Mouse (Mus musculus) MEL (cell line): ENCODE data around the gene Cyth4. TPM values are rescaled to one million over a fixed set of nuclear protein-coding genes. Genes with fewer than 3 reads are reported as not detected.

ENCODE experiments used
- DNase-seq: peaks from one replicate; pipeline ENCODE4 v3.0.0; 2011; ENCODE audit warnings: low read depth, low spot score
- H3K27ac ChIP-seq: 2 replicates; pipeline ENCODE4 v1.5.1; 2012; ENCODE audit warnings: low read depth, mild to moderate bottlenecking, control low read depth, low read length, moderate library complexity; ENCODE audit not compliant: control insufficient read depth
- H3K27me3 ChIP-seq, 2 experiments: fragments of 150-350 bp in 1 of 2; sonication (generic) in 1 of 2; 2 replicates each; pipeline ENCODE4 v1.6.1; 2012; ENCODE audit warnings: low read length in 2 of 2, mild to moderate bottlenecking in 2 of 2, improper control_type of control experiment in 1 of 2, moderate library complexity in 1 of 2; ENCODE audit not compliant: insufficient read depth in 2 of 2, control insufficient read depth in 1 of 2
- H3K36me3 ChIP-seq, 2 experiments: 2 replicates each; pipeline ENCODE4 v1.6.1; 2012 to 2014; ENCODE audit warnings: low read length in 2 of 2, improper control_type of control experiment in 1 of 2, inconsistent platforms in 1 of 2, mild to moderate bottlenecking in 1 of 2; ENCODE audit not compliant: insufficient read depth in 2 of 2, control insufficient read depth in 1 of 2
- H3K4me1 ChIP-seq, 2 experiments: fragments of 150-350 bp in 1 of 2; sonication (generic) in 1 of 2; 2 replicates each; pipeline ENCODE4 v1.6.1; 2012; ENCODE audit warnings: low read length in 2 of 2, improper control_type of control experiment in 1 of 2, mild to moderate bottlenecking in 1 of 2; ENCODE audit not compliant: insufficient read depth in 2 of 2, control insufficient read depth in 1 of 2
- H3K4me3 ChIP-seq, 2 experiments: fragments of 150-350 bp in 1 of 2; sonication (generic) in 1 of 2; 2 replicates each; pipeline ENCODE4 v1.5.1; 2012; ENCODE audit warnings: low read depth in 2 of 2, low read length in 2 of 2, mild to moderate bottlenecking in 2 of 2, moderate library complexity in 2 of 2, control low read depth in 1 of 2, improper control_type of control experiment in 1 of 2; ENCODE audit not compliant: control insufficient read depth in 1 of 2, insufficient read depth in 1 of 2
- H3K79me2 ChIP-seq: 2 replicates; pipeline ENCODE4 v1.6.1; 2012; ENCODE audit warnings: mild to moderate bottlenecking, low read length, moderate library complexity; ENCODE audit not compliant: control insufficient read depth, poor library complexity, insufficient read depth
- H3K9ac ChIP-seq: 2 replicates; pipeline ENCODE4 v1.6.1; 2012; ENCODE audit warnings: low read depth, mild to moderate bottlenecking, control low read depth, low read length, moderate library complexity; ENCODE audit not compliant: control insufficient read depth, poor library complexity, severe bottlenecking
- H3K9me3 ChIP-seq: fragments of 150-350 bp; sonication (generic); replicated peaks from 2 replicates; pipeline ENCODE4 v1.6.1; 2012; ENCODE audit warnings: mild to moderate bottlenecking, low read length, improper control_type of control experiment, moderate library complexity; ENCODE audit not compliant: insufficient read depth
- BHLHE40 ChIP-seq: IDR thresholded peaks from 2 replicates; pipeline ENCODE4 v1.6.1; 2012; ENCODE audit warnings: low read depth, mild to moderate bottlenecking, inconsistent platforms, low read length, improper control_type of control experiment, borderline replicate concordance
- E2F4 ChIP-seq: IDR thresholded peaks from 2 replicates; pipeline ENCODE4 v1.6.1; 2011; ENCODE audit warnings: low read depth, low read length, improper control_type of control experiment, borderline replicate concordance
- ETS1 ChIP-seq: IDR thresholded peaks from 2 replicates; pipeline ENCODE4 v1.6.1; 2012; ENCODE audit warnings: low read depth, mild to moderate bottlenecking, inconsistent platforms, low read length, improper control_type of control experiment, moderate library complexity
- GABPA ChIP-seq: IDR thresholded peaks from 2 replicates; pipeline ENCODE4 v1.6.1; 2012; ENCODE audit warnings: low read depth, mild to moderate bottlenecking, inconsistent platforms, low read length, improper control_type of control experiment, moderate library complexity
- MAFK ChIP-seq: IDR thresholded peaks from 2 replicates; pipeline ENCODE4 v1.6.1; 2011; ENCODE audit warnings: low read depth, mild to moderate bottlenecking, low read length, improper control_type of control experiment, borderline replicate concordance
- MAX ChIP-seq: IDR thresholded peaks from 2 replicates; pipeline ENCODE4 v1.6.1; 2011; ENCODE audit warnings: low read length, improper control_type of control experiment
- MEF2A ChIP-seq: IDR thresholded peaks from 2 replicates; pipeline ENCODE4 v1.6.1; 2014; ENCODE audit warnings: low read depth, mild to moderate bottlenecking, inconsistent platforms, low read length, improper control_type of control experiment; ENCODE audit not compliant: poor library complexity, insufficient replicate concordance, severe bottlenecking; ENCODE audit errors: extremely low read depth
- MXI1 ChIP-seq: IDR thresholded peaks from 2 replicates; pipeline ENCODE4 v1.6.1; 2011; ENCODE audit warnings: mild to moderate bottlenecking, low read depth, low read length, improper control_type of control experiment
- MYC ChIP-seq: IDR thresholded peaks from 2 replicates; pipeline ENCODE4 v1.6.1; 2011; ENCODE audit warnings: low read depth, mild to moderate bottlenecking, low read length, improper control_type of control experiment, moderate library complexity
- NELFE ChIP-seq: IDR thresholded peaks from 2 replicates; pipeline ENCODE4 v1.6.1; 2011; ENCODE audit warnings: low read depth, low read length, improper control_type of control experiment
- POLR2AphosphoS2 ChIP-seq: IDR thresholded peaks from 2 replicates; pipeline ENCODE4 v1.6.1; 2011; ENCODE audit warnings: low read length, improper control_type of control experiment
- POLR2AphosphoS5 ChIP-seq: IDR thresholded peaks from 2 replicates; pipeline ENCODE4 v1.6.1; 2012; ENCODE audit warnings: low read depth, borderline replicate concordance, mild to moderate bottlenecking, inconsistent platforms, low read length, moderate library complexity, mixed read lengths
- RAD21 ChIP-seq: IDR thresholded peaks from 2 replicates; pipeline ENCODE4 v1.6.1; 2011; ENCODE audit warnings: mild to moderate bottlenecking, low read depth, low read length, improper control_type of control experiment
- SIN3A ChIP-seq: IDR thresholded peaks from 2 replicates; pipeline ENCODE4 v1.6.1; 2012; ENCODE audit warnings: low read length, improper control_type of control experiment, inconsistent platforms
- UBTF ChIP-seq: IDR thresholded peaks from 2 replicates; pipeline ENCODE4 v1.6.1; 2012; ENCODE audit warnings: low read depth, mild to moderate bottlenecking, inconsistent platforms, low read length, improper control_type of control experiment, moderate library complexity, borderline replicate concordance; ENCODE audit not compliant: insufficient read depth
- USF1 ChIP-seq: IDR thresholded peaks from 2 replicates; pipeline ENCODE4 v1.6.1; 2014; ENCODE audit warnings: low read depth, mild to moderate bottlenecking, inconsistent platforms, low read length, improper control_type of control experiment, moderate library complexity
- ZC3H11A ChIP-seq: IDR thresholded peaks from 2 replicates; pipeline ENCODE4 v1.6.1; 2012; ENCODE audit warnings: low read depth, mild to moderate bottlenecking, inconsistent platforms, low read length, improper control_type of control experiment
- ZMIZ1 ChIP-seq: IDR thresholded peaks from 2 replicates; pipeline ENCODE4 v1.6.1; 2012; ENCODE audit warnings: low read depth, mild to moderate bottlenecking, inconsistent platforms, low read length, improper control_type of control experiment, moderate library complexity
- polyA plus RNA-seq, 2 experiments: library from polyadenylated mRNA; stranded (reverse) in 1 of 2; unstranded in 1 of 2; fragments of >175 nt in 1 of 2; fragments of >200 nt in 1 of 2; gene quantifications; 2 replicates each; pipeline versions ENCODE4 v1.2.1 to v1.2.4; 2012; ENCODE audit warnings: low replicate concordance in 2 of 2, low read depth in 1 of 2; ENCODE audit not compliant: insufficient read length in 2 of 2, insufficient read depth in 1 of 2, missing spikeins in 1 of 2
- total RNA-seq: library from RNA; depleted of rRNA; stranded (reverse); fragments of 300-350 nt; gene quantifications from 2 replicates; pipeline ENCODE4 v1.2.3, GENCODE M21; 2012

The Cyth4 gene
- total and polyA plus RNA-seq, 3 experiments = 8.7 to 23.5 TPM; not detected in 1

DNA sequence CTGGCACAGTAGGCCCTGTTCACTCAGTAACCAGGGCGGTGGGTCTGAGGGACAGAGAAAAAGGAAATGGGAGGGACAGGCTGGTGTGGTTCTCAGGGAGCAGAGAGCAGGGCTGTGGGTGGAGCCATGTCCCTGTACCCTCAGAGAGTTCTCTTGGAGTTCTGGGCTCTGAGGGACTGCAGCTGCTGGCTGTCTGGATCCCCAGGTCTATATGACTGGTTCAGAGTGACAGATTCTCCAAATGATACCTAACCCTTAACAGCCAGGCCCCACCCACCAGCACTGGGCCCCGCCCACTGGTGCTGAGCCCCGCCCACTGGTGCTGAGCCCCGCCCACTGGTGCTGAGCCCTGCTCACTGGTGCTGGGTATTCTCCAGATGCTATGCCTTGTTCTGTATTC lies 882 bp downstream of the Cyth4 start:
- Histone ChIP-seq H3K4me1 (peaks cover 0 to 11% of the 10 kb centered on the region in 2 experiments; a peak in 2 of 4 replicates), H3K9ac (peak overlapping the region; percentile 56), H3K9me3 (no peaks in the 10 kb centered on the region)
- TF ChIP-seq MYC = no peak
- no peak for TF ChIP-seq SIN3A
- no peak for TF ChIP-seq MXI1
- TF ChIP-seq MAX = no peak
- no peak for TF ChIP-seq ETS1
- no peak for TF ChIP-seq GABPA
- no peak; the same call in 1 of the 2 replicates for TF ChIP-seq NELFE
- no peak for TF ChIP-seq ZC3H11A
- TF ChIP-seq MEF2A = no peak
- TF ChIP-seq, all 39 proteins: peak for 0
- peak; percentile 58 for DNase-seq
- Histone ChIP-seq H3K27me3 (no peaks in the 10 kb centered on the region), H3K4me3 (peak overlapping the region; percentile 58 to 73), H3K27ac (peak overlapping the region; percentile 37; the same call in 1 of the 2 replicates), H3K36me3 (no peaks in the 10 kb centered on the region), H3K79me2 (no peaks in the 10 kb centered on the region)

DNA sequence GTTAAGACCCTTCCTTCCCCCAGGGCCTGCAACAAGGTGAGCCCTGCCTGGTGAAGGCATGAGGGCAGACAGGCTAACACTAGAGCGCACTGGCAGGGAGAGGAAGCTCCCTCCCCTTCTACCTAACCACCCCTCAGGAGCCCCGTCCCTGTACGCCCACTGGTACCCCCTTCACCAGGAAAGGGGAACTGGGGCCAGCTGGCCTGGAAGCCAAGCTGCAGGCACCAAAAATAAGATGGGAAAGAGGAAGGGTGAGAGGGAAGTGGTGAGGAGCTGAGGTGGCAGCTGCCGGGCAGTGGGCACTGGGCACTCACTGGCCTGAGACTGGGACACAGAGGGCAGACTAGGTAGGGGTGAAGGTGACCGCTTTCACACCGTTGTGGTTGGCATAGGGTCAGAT lies 2.3 kb downstream of the Cyth4 start:
- H3K36me3 ChIP-seq = no peaks in the 10 kb centered on the region
- no peaks in the 10 kb centered on the region for H3K79me2 ChIP-seq
- H3K4me1 ChIP-seq = peaks cover 0 to 11% of the 10 kb centered on the region in 2 experiments; a peak in 2 of 4 replicates
- no peak overlapping the region for H3K9ac ChIP-seq
- DNase-seq = no peak
- no peaks in the 10 kb centered on the region for H3K9me3 ChIP-seq
- H3K4me3 ChIP-seq = no peak overlapping the region
- no peak overlapping the region for H3K27ac ChIP-seq
- no peak for TF ChIP-seq SIN3A
- TF ChIP-seq MAFK = no peak
- TF ChIP-seq POLR2AphosphoS5 = no peak
- TF ChIP-seq RAD21 = no peak
- TF ChIP-seq UBTF = no peak
- TF ChIP-seq POLR2AphosphoS2 = no peak
- TF ChIP-seq E2F4 = no peak
- no peak for TF ChIP-seq USF1
- TF ChIP-seq MEF2A = no peak
- TF ChIP-seq GABPA = no peak
- no peak for TF ChIP-seq BHLHE40
- no peak for TF ChIP-seq ZMIZ1
- H3K27me3 ChIP-seq = no peaks in the 10 kb centered on the region
